Mouse (Mus musculus): Measurements from ENCODE around the gene Usmg5. TPM values are rescaled to one million over a fixed set of nuclear protein-coding genes. Genes with fewer than 3 reads are reported as not detected.
A peak's percentile ranks its signal among the peaks of the same experiment; 100 is the strongest.

Gene Usmg5
- polyA plus RNA-seq, 1 experiment from 2014 or later = 1,445 TPM

GRCm38 (mm10) chr19:47128835-47129234 is 38.4 kb upstream of the Usmg5 start:
- Histone ChIP-seq H3K9ac (ENCODE audit: low read length) (no peak overlapping the region), H3K4me3 (ENCODE audit: low read depth, low read length) (no peak overlapping the region), H3K4me1 (replicated peaks; ENCODE audit: control insufficient read depth, insufficient read depth, low read length) (no peaks in the 10 kb centered on the region), H3K27ac (ENCODE audit: low read depth) (no peak overlapping the region), H3K4me2 (ENCODE audit: low read length) (no peak overlapping the region), H3K9me3 (ENCODE audit: control insufficient read depth, low read length) (no peaks in the 10 kb centered on the region), H3K36me3 (ENCODE audit: control insufficient read depth, insufficient read depth, low read length) (peaks cover 97% of the 10 kb centered on the region), H3K27me3 (replicated peaks; ENCODE audit: control insufficient read depth, insufficient read depth, low read length) (no peaks in the 10 kb centered on the region)
- 90% methylated on average over 11 of the region's 11 CpGs for WGBS
- ATAC-seq (replicated peaks; ENCODE audit: low FRiP score, low TSS enrichment, low read depth) = no peak
- no peak for DNase-seq (ENCODE audit: low spot score)

- H3K9me3 ChIP-seq (ENCODE audit: control insufficient read depth, low read length) = no peaks in the 10 kb centered on the region
- H3K9ac ChIP-seq (ENCODE audit: low read length) = no peak overlapping the region
- no peak for ATAC-seq (replicated peaks; ENCODE audit: low FRiP score, low TSS enrichment, low read depth)
- no peak for DNase-seq (ENCODE audit: low spot score)
- H3K27ac ChIP-seq (ENCODE audit: low read depth) = no peak overlapping the region
- no peak overlapping the region for H3K4me2 ChIP-seq (ENCODE audit: low read length)
- no peaks in the 10 kb centered on the region for H3K4me1 ChIP-seq (replicated peaks; ENCODE audit: control insufficient read depth, insufficient read depth, low read length)
- peaks cover 94% of the 10 kb centered on the region for H3K36me3 ChIP-seq (ENCODE audit: control insufficient read depth, insufficient read depth, low read length)
- WGBS = 91% methylated on average over 10 of the region's 10 CpGs
- no peaks in the 10 kb centered on the region for H3K27me3 ChIP-seq (replicated peaks; ENCODE audit: control insufficient read depth, insufficient read depth, low read length)
- H3K4me3 ChIP-seq (ENCODE audit: low read depth, low read length) = no peak overlapping the region
Measured at GRCm38 (mm10) chr19:47128164-47128563, 37.7 kb upstream of the Usmg5 start.

- Histone ChIP-seq H3K9me3 (ENCODE audit: control insufficient read depth, low read length) (no peaks in the 10 kb centered on the region), H3K4me1 (replicated peaks; ENCODE audit: control insufficient read depth, insufficient read depth, low read length) (no peaks in the 10 kb centered on the region), H3K27ac (ENCODE audit: low read depth) (no peak overlapping the region), H3K27me3 (replicated peaks; ENCODE audit: control insufficient read depth, insufficient read depth, low read length) (no peaks in the 10 kb centered on the region), H3K36me3 (ENCODE audit: control insufficient read depth, insufficient read depth, low read length) (peaks cover 79% of the 10 kb centered on the region), H3K9ac (ENCODE audit: low read length) (no peak overlapping the region), H3K4me3 (ENCODE audit: low read depth, low read length) (no peak overlapping the region), H3K4me2 (ENCODE audit: low read length) (no peak overlapping the region)
- ATAC-seq (replicated peaks; ENCODE audit: low FRiP score, low TSS enrichment, low read depth) (no peak), DNase-seq (ENCODE audit: low spot score) (peak; percentile 70)
- WGBS = 26% methylated on average over 2 of the region's 2 CpGs
Measured at GRCm38 (mm10) chr19:47122802-47123201, 32.4 kb upstream of the Usmg5 start.

DNA sequence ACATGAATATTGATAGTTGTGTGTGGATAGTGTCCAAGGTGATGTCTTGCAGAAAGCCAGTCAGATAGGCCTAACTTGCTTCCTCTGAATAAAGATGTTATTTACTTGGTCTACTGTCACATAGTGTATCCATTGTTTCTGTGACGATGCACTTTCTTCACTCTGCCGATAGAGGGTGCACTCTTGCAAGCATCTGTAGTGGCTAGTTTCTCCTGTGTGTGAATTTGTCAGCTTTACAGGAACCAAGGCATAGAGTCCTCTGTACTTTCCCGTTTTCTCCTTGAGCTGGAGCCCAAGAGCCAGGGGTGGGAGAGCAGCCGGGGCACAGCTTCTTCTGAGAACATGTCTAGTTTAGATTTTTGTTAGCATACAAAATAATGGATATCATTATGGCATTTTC is 30.6 kb upstream of the Usmg5 start:
- Histone ChIP-seq H3K4me1 (replicated peaks; ENCODE audit: control insufficient read depth, insufficient read depth, low read length) (no peaks in the 10 kb centered on the region), H3K9me3 (ENCODE audit: control insufficient read depth, low read length) (no peaks in the 10 kb centered on the region), H3K4me3 (ENCODE audit: low read depth, low read length) (no peak overlapping the region), H3K9ac (ENCODE audit: low read length) (no peak overlapping the region), H3K36me3 (ENCODE audit: control insufficient read depth, insufficient read depth, low read length) (peaks cover 79% of the 10 kb centered on the region), H3K27ac (ENCODE audit: low read depth) (no peak overlapping the region), H3K27me3 (replicated peaks; ENCODE audit: control insufficient read depth, insufficient read depth, low read length) (no peaks in the 10 kb centered on the region), H3K4me2 (ENCODE audit: low read length) (no peak overlapping the region)
- DNase-seq (ENCODE audit: low spot score) (no peak), ATAC-seq (replicated peaks; ENCODE audit: low FRiP score, low TSS enrichment, low read depth) (no peak)
- WGBS = 38% methylated on average over 4 of the region's 4 CpGs

DNA sequence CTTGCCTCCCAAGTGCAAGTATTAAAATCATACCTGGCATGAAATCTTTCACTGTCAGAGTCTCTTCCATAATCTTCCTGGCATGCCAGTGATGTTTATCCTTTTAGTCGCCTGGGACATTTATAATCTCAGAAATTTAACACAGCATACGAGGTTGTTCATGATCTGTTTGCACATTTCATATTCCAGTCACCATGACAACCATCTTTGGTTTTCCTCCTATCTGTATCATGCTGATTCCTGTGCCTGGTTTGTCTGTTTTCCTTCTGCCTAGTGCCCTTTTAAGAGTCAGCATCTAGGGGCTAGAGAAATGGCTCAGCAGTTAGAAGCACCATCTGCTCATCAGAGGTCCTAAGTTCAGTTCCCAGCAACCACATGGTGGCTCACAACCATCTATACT is 28.2 kb upstream of the Usmg5 start:
- Histone ChIP-seq H3K9ac (ENCODE audit: low read length) (no peak overlapping the region), H3K4me2 (ENCODE audit: low read length) (no peak overlapping the region), H3K9me3 (ENCODE audit: control insufficient read depth, low read length) (no peaks in the 10 kb centered on the region), H3K27ac (ENCODE audit: low read depth) (no peak overlapping the region), H3K4me3 (ENCODE audit: low read depth, low read length) (no peak overlapping the region), H3K36me3 (ENCODE audit: control insufficient read depth, insufficient read depth, low read length) (peaks cover 81% of the 10 kb centered on the region), H3K27me3 (replicated peaks; ENCODE audit: control insufficient read depth, insufficient read depth, low read length) (no peaks in the 10 kb centered on the region), H3K4me1 (replicated peaks; ENCODE audit: control insufficient read depth, insufficient read depth, low read length) (no peaks in the 10 kb centered on the region)
- 55% methylated on average over 2 of the region's 2 CpGs for WGBS
- DNase-seq (ENCODE audit: low spot score) = no peak
- ATAC-seq (replicated peaks; ENCODE audit: low FRiP score, low TSS enrichment, low read depth) = no peak

- H3K4me3 ChIP-seq (ENCODE audit: low read depth, low read length) = no peak overlapping the region
- no peaks in the 10 kb centered on the region for H3K27me3 ChIP-seq (replicated peaks; ENCODE audit: control insufficient read depth, insufficient read depth, low read length)
- ATAC-seq (replicated peaks; ENCODE audit: low FRiP score, low TSS enrichment, low read depth) (no peak), DNase-seq (ENCODE audit: low spot score) (no peak)
- no peaks in the 10 kb centered on the region for H3K9me3 ChIP-seq (ENCODE audit: control insufficient read depth, low read length)
- H3K4me2 ChIP-seq (ENCODE audit: low read length) = no peak overlapping the region
- H3K9ac ChIP-seq (ENCODE audit: low read length) = no peak overlapping the region
- 88% methylated on average over 9 of the region's 9 CpGs for WGBS
- H3K27ac ChIP-seq (ENCODE audit: low read depth) = no peak overlapping the region
- peaks cover 97% of the 10 kb centered on the region for H3K36me3 ChIP-seq (ENCODE audit: control insufficient read depth, insufficient read depth, low read length)
- no peaks in the 10 kb centered on the region for H3K4me1 ChIP-seq (replicated peaks; ENCODE audit: control insufficient read depth, insufficient read depth, low read length)
Measured at GRCm38 (mm10) chr19:47104641-47105271, 14.3 kb upstream of the Usmg5 start.

- ATAC-seq (replicated peaks; ENCODE audit: low FRiP score, low TSS enrichment, low read depth) (no peak), DNase-seq (ENCODE audit: low spot score) (no peak)
- Histone ChIP-seq H3K4me2 (ENCODE audit: low read length) (no peak overlapping the region), H3K4me1 (replicated peaks; ENCODE audit: control insufficient read depth, insufficient read depth, low read length) (no peaks in the 10 kb centered on the region), H3K27ac (ENCODE audit: low read depth) (no peak overlapping the region), H3K9me3 (ENCODE audit: control insufficient read depth, low read length) (no peaks in the 10 kb centered on the region), H3K9ac (ENCODE audit: low read length) (no peak overlapping the region), H3K27me3 (replicated peaks; ENCODE audit: control insufficient read depth, insufficient read depth, low read length) (no peaks in the 10 kb centered on the region), H3K4me3 (ENCODE audit: low read depth, low read length) (no peak overlapping the region), H3K36me3 (ENCODE audit: control insufficient read depth, insufficient read depth, low read length) (peaks cover 96% of the 10 kb centered on the region)
- whole genome bisulfite sequencing = 87% methylated on average over 5 of the region's 5 CpGs
Measured at GRCm38 (mm10) chr19:47101080-47101479, 10.6 kb upstream of the Usmg5 start.

- Histone ChIP-seq H3K36me3 (ENCODE audit: control insufficient read depth, insufficient read depth, low read length) (peaks cover 46% of the 10 kb centered on the region), H3K9ac (ENCODE audit: low read length) (peak overlapping the region; percentile 95), H3K4me1 (replicated peaks; ENCODE audit: control insufficient read depth, insufficient read depth, low read length) (peaks cover 7% of the 10 kb centered on the region; the same call in 1 of the 2 replicates), H3K4me2 (ENCODE audit: low read length) (peak overlapping the region; percentile 77), H3K4me3 (ENCODE audit: low read depth, low read length) (peak overlapping the region; percentile 100), H3K27me3 (replicated peaks; ENCODE audit: control insufficient read depth, insufficient read depth, low read length) (no peaks in the 10 kb centered on the region), H3K9me3 (ENCODE audit: control insufficient read depth, low read length) (no peaks in the 10 kb centered on the region), H3K27ac (ENCODE audit: low read depth) (peak overlapping the region; percentile 81)
- ATAC-seq (replicated peaks; ENCODE audit: low FRiP score, low TSS enrichment, low read depth) (peak; percentile 71), DNase-seq (ENCODE audit: low spot score) (no peak)
- WGBS = under 1% methylated on average over 36 of the region's 36 CpGs
Measured at GRCm38 (mm10) chr19:47089718-47090525, 525 bp downstream of the Usmg5 start.
